Mouse (Mus musculus) inflammation-experienced regulatory T-cells, adult 16 weeks (primary cell): Measurements from ENCODE around the gene Cyp1a1. TPM values are rescaled to one million over a fixed set of nuclear protein-coding genes. Genes with fewer than 3 reads are reported as not detected.

Source experiments
- polyA plus RNA-seq: library from polyadenylated mRNA; unstranded; fragments of 100-300 nt; shearing (Covaris generic); gene quantifications from one replicate; pipeline ENCODE4 v1.2.1, GENCODE M21; 2017

Gene Cyp1a1
- polyA plus RNA-seq = 1.0 TPM

GRCm38 (mm10) chr9:57687751-57688150, at the start of gene Cyp1a1:
Gene Cyp1a1 (plus strand): TSS chr9:57687928.

DNA sequence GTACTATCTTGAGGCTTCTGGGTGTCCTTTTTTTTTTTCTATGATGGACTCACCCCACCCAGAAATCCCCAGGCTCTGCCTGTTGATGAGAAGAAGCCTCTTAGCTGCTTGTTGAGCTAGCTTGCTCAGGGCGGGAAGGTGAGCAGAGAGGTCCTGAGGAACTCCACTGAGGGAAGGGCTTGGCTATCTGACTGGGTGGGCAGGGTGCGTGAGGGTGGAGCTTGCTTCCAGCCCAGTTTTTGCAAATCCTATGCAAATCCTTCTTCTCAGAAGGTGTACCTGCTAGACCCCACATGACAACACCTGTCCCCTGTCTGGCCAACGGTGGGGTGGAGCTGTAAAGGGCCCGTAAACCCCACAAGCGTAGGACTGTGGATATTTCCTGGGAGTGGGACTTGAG, 34.4 kb upstream of the Cyp1a1 start, which contains the start of gene Csk:
Gene Csk, minus strand, starts transcription at position 349 of the 400 bp plus-strand sequence.

GRCm38 (mm10) chr9:57683520-57683919, 4.2 kb upstream of the Cyp1a1 start, which contains the start of gene Cyp1a2:
Gene Cyp1a2 (minus strand): TSS chr9:57683703.

DNA sequence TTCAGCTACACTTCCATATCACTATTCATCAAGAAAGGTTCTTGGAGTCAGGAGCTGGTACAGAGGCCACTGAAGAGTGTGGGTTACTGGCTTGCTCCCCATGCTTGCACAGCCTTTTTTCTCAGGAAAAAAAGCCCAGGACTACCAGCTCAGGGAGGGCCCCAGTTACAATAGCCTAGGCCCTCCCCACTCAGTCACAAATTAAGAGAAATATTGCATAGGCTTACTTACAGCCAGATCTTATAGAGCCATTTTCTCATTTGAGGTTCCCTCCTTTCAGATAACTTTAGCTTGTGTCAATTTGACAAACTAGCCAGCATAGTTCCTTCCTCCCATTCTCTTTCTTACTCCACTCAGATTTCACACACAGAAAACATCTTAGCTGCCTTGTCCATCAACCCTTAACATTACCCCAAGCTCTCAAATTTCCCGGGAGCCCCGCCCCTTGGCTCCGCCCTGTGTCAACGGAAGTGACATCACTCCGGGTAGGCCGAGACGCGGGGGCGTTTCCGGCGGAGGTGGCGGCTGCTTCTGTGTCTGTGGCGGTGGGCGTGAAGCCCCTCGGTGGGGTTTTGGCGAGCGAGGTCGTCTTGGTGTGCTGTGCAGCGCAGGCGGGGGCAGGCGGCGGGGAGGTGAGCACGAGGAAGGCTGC, 20.5 kb downstream of the Cyp1a1 start, which contains the start of gene Edc3:
Gene Edc3, plus strand, starts transcription at position 473 of the 652 bp plus-strand sequence.

Other genes with a start within 250 kb of the Cyp1a1 start
- gene Ppcdc, start 247.8 kb upstream of the Cyp1a1 start, polyA plus RNA-seq = 185 TPM
- 0.73 TPM for gene Scamp5, start 219.9 kb upstream of the Cyp1a1 start, polyA plus RNA-seq
- not detected for gene Rpp25, start 183.9 kb upstream of the Cyp1a1 start, polyA plus RNA-seq
- gene Cox5a, start 166.7 kb upstream of the Cyp1a1 start, polyA plus RNA-seq = 235 TPM
- 16.4 TPM for gene Fam219b, start 150.4 kb upstream of the Cyp1a1 start, polyA plus RNA-seq
- gene Mpi, start 135.2 kb upstream of the Cyp1a1 start, polyA plus RNA-seq = 22.8 TPM
- 121 TPM for gene Scamp2, start 127.0 kb upstream of the Cyp1a1 start, polyA plus RNA-seq
- 98.6 TPM for gene Ulk3, start 98.5 kb upstream of the Cyp1a1 start, polyA plus RNA-seq
- not detected for gene Cplx3, start 81.6 kb upstream of the Cyp1a1 start, polyA plus RNA-seq
- gene Lman1l, start 67.2 kb upstream of the Cyp1a1 start, polyA plus RNA-seq = 0.20 TPM
- 193 TPM for gene Csk, start 34.3 kb upstream of the Cyp1a1 start, polyA plus RNA-seq
- not detected for gene Cyp1a2, start 4.2 kb upstream of the Cyp1a1 start, polyA plus RNA-seq
- 58.7 TPM for gene Edc3, start 20.6 kb downstream of the Cyp1a1 start, polyA plus RNA-seq
- gene Clk3, start 77.9 kb downstream of the Cyp1a1 start, polyA plus RNA-seq = 183 TPM
- gene Arid3b, start 148.9 kb downstream of the Cyp1a1 start, polyA plus RNA-seq = 56.3 TPM
- gene Ubl7, start 223.1 kb downstream of the Cyp1a1 start, polyA plus RNA-seq = 94.4 TPM